Mouse (Mus musculus) R1 (cell line): ENCODE data around the gene Cbl.

Source experiments
- DNase-seq: peaks from one replicate; pipeline ENCODE4 v3.0.0-alpha.2; 2018; ENCODE audit warnings: low read depth, low spot score

Cbl gene

DNA sequence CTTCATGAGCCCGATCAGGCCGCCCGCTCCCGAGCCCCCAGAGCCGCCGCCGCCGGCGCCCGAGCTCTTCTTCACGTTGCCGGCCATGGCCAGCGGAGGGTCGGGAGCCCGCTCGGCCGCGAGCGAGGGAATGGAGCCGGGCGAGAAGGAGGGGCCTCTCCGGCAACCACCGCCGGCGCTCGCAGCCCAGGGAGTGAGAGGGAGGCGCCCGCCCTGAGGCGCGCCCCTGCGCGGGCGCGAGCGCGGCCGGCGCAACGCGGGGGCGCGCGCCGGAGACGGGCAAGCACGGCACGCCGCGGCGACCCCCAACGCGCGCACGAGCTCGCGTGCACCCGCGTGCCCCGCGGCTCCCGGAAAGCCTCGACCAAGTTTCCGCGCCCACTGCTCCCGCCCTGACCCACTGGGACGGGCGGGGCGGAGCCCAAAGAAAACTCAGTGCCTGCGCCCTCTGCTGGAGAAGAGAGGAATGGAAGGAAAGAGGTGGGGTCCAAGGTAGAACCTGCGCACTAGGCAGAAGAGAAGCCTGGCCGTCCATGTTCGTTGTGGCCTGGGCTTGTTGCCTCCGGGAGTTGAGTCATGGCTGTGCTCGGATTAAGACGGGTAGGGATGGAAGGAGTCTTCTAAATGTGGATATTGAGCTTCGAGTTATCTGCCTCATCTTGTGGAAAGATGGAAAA lies at the start of gene Cbl:
Gene Cbl (minus strand): TSS at position 248 of the 677 bp plus-strand sequence.
- DNase-seq: peak; percentile 97

DNA sequence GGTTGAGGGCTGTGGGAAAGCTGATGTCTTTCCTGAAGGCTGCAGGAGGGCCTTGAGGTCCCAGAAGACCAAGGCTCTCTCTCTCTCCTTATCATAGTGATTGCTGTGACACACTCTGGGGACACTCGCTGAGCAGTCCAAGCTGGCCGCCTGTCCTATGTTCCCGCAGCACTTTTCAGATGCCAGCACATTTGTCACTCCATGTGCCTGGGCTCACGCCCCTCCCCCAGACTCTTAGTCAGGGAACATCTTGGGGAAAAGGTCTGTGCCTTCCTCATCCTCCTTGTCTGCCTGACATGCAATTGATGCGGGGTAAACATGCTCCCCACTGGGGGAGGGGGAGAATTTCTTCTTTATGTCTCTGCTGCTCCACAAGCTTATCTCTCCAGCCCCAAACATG lies 49.3 kb upstream of the Cbl start:
- DNase-seq: no peak

- DNase-seq: no peak
Measured at GRCm38 (mm10) chr9:44269973-44270372, 36.1 kb upstream of the Cbl start.

GRCm38 (mm10) chr9:44269077-44269476 lies 35.2 kb upstream of the Cbl start:
- peak; percentile 74 for DNase-seq

- peak; percentile 47 for DNase-seq
Measured at GRCm38 (mm10) chr9:44268432-44268831, 34.6 kb upstream of the Cbl start, which contains the start of gene Nlrx1. Gene Nlrx1, minus strand, starts transcription at chr9:44268599.

DNA sequence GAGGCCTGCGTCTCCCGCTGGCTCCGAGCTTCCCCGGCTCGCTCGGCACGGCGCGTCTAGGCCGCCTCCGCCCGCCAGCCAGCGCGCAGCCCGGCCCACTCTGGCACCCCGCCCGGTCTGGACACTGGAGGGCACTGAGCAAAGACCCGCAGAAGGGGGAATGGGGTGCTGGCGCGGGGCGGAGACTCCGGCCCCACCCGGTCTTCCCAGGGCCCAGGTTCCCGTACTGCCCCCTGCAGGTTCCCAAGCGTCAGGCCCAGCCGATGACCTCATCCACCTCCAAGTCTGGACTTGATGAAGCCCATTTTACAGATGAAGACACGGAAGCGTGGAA lies 34.1 kb upstream of the Cbl start:
- DNase-seq: peak; percentile 89

DNA sequence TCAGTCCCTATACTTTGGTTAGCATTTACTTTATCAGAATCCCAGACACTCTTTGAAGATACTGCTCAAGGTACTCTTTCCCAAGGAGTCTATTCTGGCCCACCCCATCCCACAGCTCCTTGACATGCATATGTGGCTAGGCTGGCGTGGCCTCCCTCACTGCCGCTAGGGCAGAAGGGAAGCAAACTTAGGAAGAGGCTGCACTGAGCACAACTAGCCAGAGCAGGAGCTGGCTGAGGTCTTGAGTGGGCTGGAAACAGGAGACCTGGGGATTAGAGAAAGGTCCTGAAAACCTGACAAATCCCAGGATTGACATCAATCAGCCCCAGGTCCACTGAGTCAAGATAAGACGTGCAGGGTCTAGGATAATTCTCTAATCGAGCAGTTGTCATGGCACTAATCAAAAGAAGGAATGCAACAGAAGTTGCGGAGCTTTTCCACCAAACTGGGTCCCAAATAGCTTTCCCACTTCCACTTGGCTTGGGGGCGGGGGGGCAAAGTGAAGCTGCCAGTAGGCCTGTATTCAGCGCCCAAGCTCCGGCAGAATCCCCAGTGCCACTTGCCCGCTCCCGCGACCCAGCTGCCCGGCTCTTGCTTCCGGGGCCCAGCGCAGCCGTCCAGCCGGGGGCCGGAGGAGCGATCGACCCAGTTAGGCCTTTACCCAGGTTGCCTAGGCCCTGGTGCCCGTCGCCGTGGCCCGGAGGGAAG lies 33.6 kb upstream of the Cbl start:
- peak; percentile 44 for DNase-seq

- no peak for DNase-seq
Measured at GRCm38 (mm10) chr9:44266478-44267226, 32.8 kb upstream of the Cbl start.

GRCm38 (mm10) chr9:44261388-44261787 lies 27.5 kb upstream of the Cbl start:
- DNase-seq: no peak

GRCm38 (mm10) chr9:44259014-44259413 lies 25.2 kb upstream of the Cbl start:
- no peak for DNase-seq

DNA sequence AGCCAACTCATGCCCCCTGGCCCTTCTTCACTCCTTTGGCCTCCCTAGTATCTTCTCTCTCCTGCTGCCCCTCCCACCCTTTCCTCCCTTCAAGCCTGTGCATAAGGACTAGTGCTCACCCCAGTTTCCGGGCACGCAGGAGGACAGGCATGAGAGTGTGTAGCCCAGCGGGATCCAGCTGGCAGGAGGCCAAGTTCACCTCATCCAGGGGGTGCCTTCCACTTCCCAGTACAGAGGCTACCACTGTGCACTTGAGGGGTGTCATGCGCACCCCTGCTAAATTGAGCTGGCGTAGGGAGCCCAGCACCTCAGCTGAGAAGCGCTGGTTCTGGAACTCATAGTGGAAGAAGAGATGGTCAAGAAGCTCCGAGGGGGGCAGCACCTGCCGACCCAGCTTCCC lies 22.4 kb upstream of the Cbl start:
- DNase-seq: no peak

GRCm38 (mm10) chr9:44255136-44255521 lies 21.3 kb upstream of the Cbl start:
- no peak for DNase-seq

- no peak for DNase-seq
Measured at GRCm38 (mm10) chr9:44254508-44255135, 20.8 kb upstream of the Cbl start.

DNA sequence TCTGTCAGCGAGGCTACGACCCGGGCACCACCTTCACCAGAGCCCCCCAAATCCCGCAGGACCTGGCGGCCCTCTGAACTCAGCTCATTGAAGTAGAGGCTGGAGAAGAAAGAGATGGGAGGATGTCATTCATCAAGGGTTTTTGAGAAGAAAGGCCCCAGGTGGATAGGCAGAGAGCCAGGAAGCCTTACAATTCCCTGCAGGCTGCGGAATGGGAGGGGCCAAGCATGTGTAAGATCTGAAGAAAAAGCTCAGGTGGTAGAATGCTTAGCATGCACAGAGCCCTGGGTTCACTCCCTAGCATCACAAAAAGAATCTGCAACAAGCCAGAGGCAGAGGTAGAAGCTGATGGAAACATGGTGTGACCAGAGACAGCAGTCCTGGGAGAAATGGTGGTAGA lies 19.6 kb upstream of the Cbl start:
- DNase-seq: no peak

DNA sequence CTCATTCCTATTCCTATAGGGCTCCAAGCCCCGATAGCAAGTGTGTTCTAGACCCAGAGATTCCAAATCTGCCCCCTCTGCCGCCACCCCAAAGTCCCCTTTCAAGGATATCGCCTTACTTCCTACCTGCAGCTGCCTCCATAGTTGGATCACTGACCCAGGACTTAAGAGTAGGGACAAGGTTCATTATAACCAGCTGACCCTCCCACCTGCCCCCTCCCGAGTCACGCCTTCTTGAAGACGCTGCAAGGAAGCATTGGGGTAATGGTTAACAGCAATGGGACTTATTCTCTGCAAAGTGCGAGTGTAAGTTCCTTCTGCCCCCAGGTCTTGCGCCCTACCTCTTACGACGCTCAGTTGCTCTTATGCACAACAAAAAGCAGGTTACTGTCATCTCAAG lies 17.5 kb upstream of the Cbl start, which contains the start of gene Pdzd3:
Gene Pdzd3 (minus strand): TSS at position 158 of the 400 bp plus-strand sequence.
- no peak for DNase-seq

GRCm38 (mm10) chr9:44250445-44250844 lies 16.6 kb upstream of the Cbl start:
- DNase-seq: no peak

GRCm38 (mm10) chr9:44249181-44250146 lies 15.6 kb upstream of the Cbl start:
- DNase-seq: peak; percentile 71

GRCm38 (mm10) chr9:44247907-44248306 lies 14.1 kb upstream of the Cbl start:
- DNase-seq: no peak

- DNase-seq: no peak
Measured at GRCm38 (mm10) chr9:44243621-44244020, 9.8 kb upstream of the Cbl start.

GRCm38 (mm10) chr9:44241418-44241817 lies 7.6 kb upstream of the Cbl start:
- DNase-seq: no peak

- no peak for DNase-seq
Measured at GRCm38 (mm10) chr9:44240911-44241310, 7.1 kb upstream of the Cbl start.
